Mouse (Mus musculus): ENCODE results near the gene Llgl2. TPM values are rescaled to one million over a fixed set of nuclear protein-coding genes. Genes with fewer than 3 reads are reported as not detected.

Llgl2 gene
- 10 to 100 TPM; 29.6 to 31.4 TPM for total RNA-seq (2023)

GRCm38 (mm10) chr11:115823774-115824740 is at the start of gene Llgl2:
TSS of gene Llgl2 (plus strand) at chr11:115824049.

GRCm38 (mm10) chr11:115813507-115814296 is 10.1 kb upstream of the Llgl2 start, which contains the start of gene Caskin2:
TSS of gene Caskin2 (minus strand) at chr11:115813639.

GRCm38 (mm10) chr11:115814605-115815450 is 9.0 kb upstream of the Llgl2 start, which contains the start of gene Tsen54:
TSS of gene Tsen54 (plus strand) at chr11:115814724.

GRCm38 (mm10) chr11:115858354-115858753 is 34.5 kb downstream of the Llgl2 start, which contains the start of gene Myo15b:
TSS of gene Myo15b (plus strand) at chr11:115858406.

GRCm38 (mm10) chr11:115899486-115900266 is 75.8 kb downstream of the Llgl2 start, which contains the start of gene Smim5:
TSS of gene Smim5 (plus strand) at chr11:115899966.

Other genes starting within 250 kb of the Llgl2 start
- gene Mrps7, start 220.1 kb upstream of the Llgl2 start, total RNA-seq (2023) = 10 to 100 TPM; 37.1 to 38.6 TPM
- gene Gga3, start 220.0 kb upstream of the Llgl2 start, total RNA-seq (2023) = 100 to 1,000 TPM; 103 to 115 TPM
- 100 to 1,000 TPM; 267 to 291 TPM for gene Mif4gd, start 211.1 kb upstream of the Llgl2 start, total RNA-seq (2023)
- gene Slc25a19, start 195.8 kb upstream of the Llgl2 start, total RNA-seq (2023) = 100 to 1,000 TPM; 105 to 108 TPM
- 100 to 1,000 TPM; 340 to 343 TPM for gene Grb2, start 115.5 kb upstream of the Llgl2 start, total RNA-seq (2023)
- gene Tmem94, start 58.6 kb upstream of the Llgl2 start, total RNA-seq (2023) = 10 to 100 TPM; 52.9 to 61.8 TPM
- 1 to 10 TPM; 5.3 to 5.8 TPM for gene Caskin2, start 10.4 kb upstream of the Llgl2 start, total RNA-seq (2023)
- 10 to 100 TPM; 32.6 to 36.5 TPM for gene Tsen54, start 9.3 kb upstream of the Llgl2 start, total RNA-seq (2023)
- gene Myo15b, start 34.4 kb downstream of the Llgl2 start, total RNA-seq (2023) = under 1 TPM; 0.18 to 0.67 TPM
- gene Smim5, start 75.9 kb downstream of the Llgl2 start, total RNA-seq (2023) = not detected
- gene Smim6, start 88.0 kb downstream of the Llgl2 start, total RNA-seq (2023) = not detected
- 10 to 100 TPM; 48.3 to 55.7 TPM for gene Sap30bp, start 109.2 kb downstream of the Llgl2 start, total RNA-seq (2023)
- gene Recql5, start 109.4 kb downstream of the Llgl2 start, total RNA-seq (2023) = 10 to 100 TPM; 65.2 to 73.1 TPM
- under 1 TPM; 0.20 to 0.56 TPM for gene Itgb4, start 150.7 kb downstream of the Llgl2 start, total RNA-seq (2023)
- gene Galk1, start 188.7 kb downstream of the Llgl2 start, total RNA-seq (2023) = 10 to 100 TPM; 17.7 to 21.5 TPM
- 1,000 to 10,000 TPM; 2,967 to 3,463 TPM for gene H3f3b, start 203.9 kb downstream of the Llgl2 start, total RNA-seq (2023)
- gene Unk, start 206.3 kb downstream of the Llgl2 start, total RNA-seq (2023) = 10 to 100 TPM; 69.9 to 84.3 TPM

All from B cell, adult 67 days (primary cell).